Mouse (Mus musculus) CH12.LX (cell line): ENCODE measurements around the gene Gm12888. TPM values are rescaled to one million over a fixed set of nuclear protein-coding genes. Genes with fewer than 3 reads are reported as not detected.
"Not testable (repeated sequence)": the region's sequence is repeated elsewhere in the genome, so short reads cannot be mapped to it uniquely, and the experiment has no call there.

Experiments used
- DNase-seq: peaks from one replicate; pipeline ENCODE4 v3.0.0-alpha.2; 2013; ENCODE audit errors: extremely low read depth
- H3K27ac ChIP-seq: 2 replicates; pipeline ENCODE4 v1.5.1; 2012; ENCODE audit warnings: low read depth, mild to moderate bottlenecking, control low read depth, moderate library complexity; ENCODE audit not compliant: insufficient read depth
- H3K27me3 ChIP-seq: replicated peaks from 2 replicates; pipeline ENCODE3; 2012; ENCODE audit warnings: inconsistent platforms
- H3K36me3 ChIP-seq, 2 experiments: replicated peaks in 1 of 2; 2 replicates each; pipeline versions ENCODE3 to v1.6.1; 2012; ENCODE audit warnings: inconsistent platforms in 1 of 2, low read length in 1 of 2, mild to moderate bottlenecking in 1 of 2, mixed read lengths in 1 of 2, moderate library complexity in 1 of 2; ENCODE audit not compliant: control insufficient read depth in 1 of 2, insufficient read depth in 1 of 2
- H3K4me1 ChIP-seq, 2 experiments: 2 replicates each; pipeline ENCODE4 v1.6.1; 2012; ENCODE audit warnings: inconsistent platforms in 1 of 2, moderate library complexity in 1 of 2; ENCODE audit not compliant: insufficient read depth in 2 of 2, control insufficient read depth in 1 of 2
- H3K4me2 ChIP-seq: 2 replicates; pipeline ENCODE4 v1.6.1; 2012; ENCODE audit warnings: low read depth, mild to moderate bottlenecking, control low read depth; ENCODE audit not compliant: poor library complexity, insufficient read depth, severe bottlenecking
- H3K4me3 ChIP-seq, 3 experiments: fragments of 150-350 bp in 1 of 3; sonication (generic) in 1 of 3; replicated peaks in 1 of 3; 2 replicates each; pipeline versions ENCODE3 to v1.5.1; 2011 to 2012; ENCODE audit warnings: low read depth in 2 of 3, low read length in 2 of 3, mild to moderate bottlenecking in 2 of 3, moderate library complexity in 2 of 3, control low read depth in 1 of 3, improper control_type of control experiment in 1 of 3, inconsistent platforms in 1 of 3, mixed read lengths in 1 of 3; ENCODE audit not compliant: poor library complexity in 1 of 3
- H3K79me2 ChIP-seq: replicated peaks from 2 replicates; pipeline ENCODE4 v1.6.1; 2012; ENCODE audit warnings: mild to moderate bottlenecking, moderate library complexity; ENCODE audit not compliant: control insufficient read depth, poor library complexity, insufficient read depth, severe bottlenecking; ENCODE audit errors: extremely low read depth
- H3K9ac ChIP-seq: 2 replicates; pipeline ENCODE4 v1.6.1; 2012; ENCODE audit warnings: low read depth, mild to moderate bottlenecking, control low read depth, moderate library complexity; ENCODE audit not compliant: insufficient read depth
- H3K9me3 ChIP-seq: replicated peaks from 2 replicates; pipeline ENCODE3; 2012; ENCODE audit warnings: low read length, inconsistent platforms, mixed read lengths
- dilution Hi-C: fragments of 300-500 bp; cut with MboI; formaldehyde crosslinking; loops from 2 replicates; pipeline ENCODE4 v1.14.3; 2020; ENCODE audit warnings: low sequenced_read_pairs; ENCODE audit not compliant: extremely low pct_unique_long_range_greater_than_20kb, extremely low pct_ligation_motif_present
- in situ Hi-C: fragments of 300-500 bp; cut with MboI; formaldehyde crosslinking; loops from 3 replicates; pipeline ENCODE4 v1.14.3; 2019; ENCODE audit warnings: low sequenced_read_pairs, low pct_ligation_motif_present, low pct_unique_long_range_greater_than_20kb, mixed read lengths
- polyA plus RNA-seq: library from polyadenylated mRNA; unstranded; fragments of >175 nt; gene quantifications from 2 replicates; pipeline ENCODE4 v1.2.1, GENCODE M21; 2012; ENCODE audit warnings: low read depth; ENCODE audit not compliant: insufficient read length
- total RNA-seq, 2 experiments: library from RNA; depleted of rRNA; stranded (reverse); fragments of 300-350 nt in 1 of 2; fragments of >200 nt in 1 of 2; gene quantifications; 2 replicates each; pipeline ENCODE4 v1.2.3; 2012 to 2014

Gene Gm12888
- total RNA-seq (2012; rRNA removed) = not detected in 2 replicates
- total RNA-seq (2014; rRNA removed) = not detected in 2 replicates
- polyA plus RNA-seq = not detected in 2 replicates

GRCm38 (mm10) chr4:121324817-121325216 is at the start of gene Gm12888:
Gene Gm12888 (minus strand): TSS chr4:121324917.
- in situ Hi-C loops, dilution Hi-C loops, H3K27me3 ChIP-seq, H3K9me3 ChIP-seq, H3K4me3 ChIP-seq, H3K4me1 ChIP-seq, H3K36me3 ChIP-seq, H3K27ac ChIP-seq, DNase-seq, H3K4me2 ChIP-seq, H3K9ac ChIP-seq, H3K79me2 ChIP-seq: not testable (repeated sequence)

Other genes with a start within 250 kb of the Gm12888 start
- 22.3 and 30.4 TPM in 2 replicates for gene Zmpste24, start 226.7 kb downstream of the Gm12888 start, total RNA-seq (2012; rRNA removed)
- 55.7 and 58.1 TPM in 2 replicates for gene Zmpste24, start 226.7 kb downstream of the Gm12888 start, total RNA-seq (2014; rRNA removed)
- 52.8 and 59.1 TPM in 2 replicates for gene Zmpste24, start 226.7 kb downstream of the Gm12888 start, polyA plus RNA-seq
- gene Tmco2, start 215.7 kb downstream of the Gm12888 start, total RNA-seq (2012; rRNA removed) = not detected in 2 replicates
- gene Tmco2, start 215.7 kb downstream of the Gm12888 start, total RNA-seq (2014; rRNA removed) = not detected in 2 replicates
- not detected in 2 replicates for gene Tmco2, start 215.7 kb downstream of the Gm12888 start, polyA plus RNA-seq
- gene Rlf, start 109.8 kb downstream of the Gm12888 start, total RNA-seq (2012; rRNA removed) = 13.2 and 17.4 TPM in 2 replicates
- gene Rlf, start 109.8 kb downstream of the Gm12888 start, total RNA-seq (2014; rRNA removed) = 25.1 and 25.5 TPM in 2 replicates
- gene Rlf, start 109.8 kb downstream of the Gm12888 start, polyA plus RNA-seq = 8.8 and 9.4 TPM in 2 replicates
- not detected in 2 replicates for gene Gm12886, start 98.2 kb upstream of the Gm12888 start, total RNA-seq (2012; rRNA removed)
- not detected in 2 replicates for gene Gm12886, start 98.2 kb upstream of the Gm12888 start, total RNA-seq (2014; rRNA removed)
- gene Gm12886, start 98.2 kb upstream of the Gm12888 start, polyA plus RNA-seq = not detected in 2 replicates